Mouse (Mus musculus): ENCODE measurements around the gene Gm8122. TPM values are rescaled to one million over a fixed set of nuclear protein-coding genes. Genes with fewer than 3 reads are reported as not detected.

The Gm8122 gene
- not detected in 2 replicates for polyA plus RNA-seq (2012; rRNA removed; ENCODE audit: low replicate concordance)

GRCm38 (mm10) chr14:43235204-43235603 lies at the start of gene Gm8122:
TSS of gene Gm8122 (minus strand) at chr14:43235304.

GRCm38 (mm10) chr14:43274986-43275511 lies 39.9 kb upstream of the Gm8122 start, which contains the start of gene Gm9732:
TSS of gene Gm9732 (plus strand) at chr14:43275036.

GRCm38 (mm10) chr14:43258349-43258748 lies 23.2 kb upstream of the Gm8122 start, which contains the start of gene Gm8126:
TSS of gene Gm8126 (plus strand) at chr14:43258649.

Other genes with a start within 250 kb of the Gm8122 start
- gene Gm8082, start 241.7 kb downstream of the Gm8122 start, polyA plus RNA-seq (2012; rRNA removed; ENCODE audit: low replicate concordance): not detected in 2 replicates
- not detected in 2 replicates for gene Gm10376, start 219.7 kb downstream of the Gm8122 start, polyA plus RNA-seq (2012; rRNA removed; ENCODE audit: low replicate concordance)
- gene Gm8094, start 158.7 kb downstream of the Gm8122 start, polyA plus RNA-seq (2012; rRNA removed; ENCODE audit: low replicate concordance): not detected in 2 replicates
- not detected in 2 replicates for gene Gm8104, start 134.7 kb downstream of the Gm8122 start, polyA plus RNA-seq (2012; rRNA removed; ENCODE audit: low replicate concordance)
- gene Gm7233, start 55.4 kb downstream of the Gm8122 start, polyA plus RNA-seq (2012; rRNA removed; ENCODE audit: low replicate concordance): not detected in 2 replicates
- not detected in 2 replicates for gene Gm8126, start 23.3 kb upstream of the Gm8122 start, polyA plus RNA-seq (2012; rRNA removed; ENCODE audit: low replicate concordance)
- gene Gm9732, start 39.7 kb upstream of the Gm8122 start, polyA plus RNA-seq (2012; rRNA removed; ENCODE audit: low replicate concordance): not detected in 2 replicates
- not detected in 2 replicates for gene Gm8127, start 58.5 kb upstream of the Gm8122 start, polyA plus RNA-seq (2012; rRNA removed; ENCODE audit: low replicate concordance)
- not detected in 2 replicates for gene 1700001F09Rik, start 112.5 kb upstream of the Gm8122 start, polyA plus RNA-seq (2012; rRNA removed; ENCODE audit: low replicate concordance)
- not detected in 2 replicates for gene Gm8138, start 181.0 kb upstream of the Gm8122 start, polyA plus RNA-seq (2012; rRNA removed; ENCODE audit: low replicate concordance)